Mouse (Mus musculus) kidney, postnatal 0 days (tissue): Measurements from ENCODE around the gene Iqschfp. TPM values are rescaled to one million over a fixed set of nuclear protein-coding genes. Genes with fewer than 3 reads are reported as not detected.

Experiments
- ATAC-seq: fragments of 200-750 bp; cut with Nextera tagmentation; replicated peaks from 2 replicates; pipeline ENCODE4 v1.8.0; 2017; ENCODE audit warnings: low read depth, moderate number of reproducible peaks, moderate TSS enrichment, moderate library complexity; ENCODE audit not compliant: low FRiP score
- DNase-seq: peaks from one replicate; pipeline ENCODE4 v3.0.0-alpha.2; 2016; ENCODE audit warnings: low spot score
- H3K27ac ChIP-seq: fragments of 300-500 bp; sonication (generic); 2 replicates; pipeline ENCODE4 v1.5.1; 2014; ENCODE audit warnings: mild to moderate bottlenecking
- H3K27me3 ChIP-seq: fragments of 300-500 bp; sonication (generic); 2 replicates; pipeline ENCODE4 v1.6.1; 2014; ENCODE audit warnings: low read length, mixed read lengths; ENCODE audit not compliant: insufficient read depth
- H3K36me3 ChIP-seq: fragments of 300-500 bp; sonication (generic); 2 replicates; pipeline ENCODE4 v1.6.1; 2014; ENCODE audit warnings: low read length, mixed read lengths; ENCODE audit not compliant: insufficient read depth
- H3K4me1 ChIP-seq: fragments of 300-500 bp; sonication (generic); replicated peaks from 2 replicates; pipeline ENCODE4 v1.6.1; 2014; ENCODE audit warnings: antibody characterized with exemption, low read length, mixed read lengths; ENCODE audit not compliant: insufficient read depth
- H3K4me2 ChIP-seq: fragments of 300-500 bp; sonication (generic); 2 replicates; pipeline ENCODE4 v1.6.1; 2014; ENCODE audit warnings: mild to moderate bottlenecking, low read length, moderate library complexity, mixed read lengths
- H3K4me3 ChIP-seq: fragments of 300-500 bp; sonication (generic); replicated peaks from 2 replicates; pipeline ENCODE4 v1.5.1; 2014; ENCODE audit warnings: low read depth, low read length
- H3K9ac ChIP-seq: fragments of 300-500 bp; sonication (generic); 2 replicates; pipeline ENCODE4 v1.6.1; 2014; ENCODE audit warnings: low read depth, low read length
- H3K9me3 ChIP-seq: fragments of 300-500 bp; sonication (generic); replicated peaks from 2 replicates; pipeline ENCODE4 v1.6.1; 2016; ENCODE audit warnings: low read length, inconsistent platforms, mixed read lengths
- CTCF ChIP-seq: IDR thresholded peaks from 2 replicates; pipeline ENCODE4 v1.5.1; 2016; ENCODE audit warnings: antibody characterized with exemption, low read depth, mild to moderate bottlenecking, moderate library complexity
- WGBS: fragments of 180-500 bp; shearing (Covaris S2); extraction: QIAGEN DNeasy Blood & Tissue Kit; methylation state at CpG from one replicate; pipeline ENCODE4 v1.1.7; 2014; 5-methylcytosine and 5-hydroxymethylcytosine counted together
- polyA plus RNA-seq: library from polyadenylated mRNA; unstranded; fragments of >200 nt; fragmentation: Nextera tagmentation; extraction: Ambion mirVana; gene quantifications from 2 replicates; pipeline ENCODE4 v1.2.1, GENCODE M21; 2015

The Iqschfp gene
- polyA plus RNA-seq, 1 experiment from 2014 or later, result 0.05 TPM

DNA sequence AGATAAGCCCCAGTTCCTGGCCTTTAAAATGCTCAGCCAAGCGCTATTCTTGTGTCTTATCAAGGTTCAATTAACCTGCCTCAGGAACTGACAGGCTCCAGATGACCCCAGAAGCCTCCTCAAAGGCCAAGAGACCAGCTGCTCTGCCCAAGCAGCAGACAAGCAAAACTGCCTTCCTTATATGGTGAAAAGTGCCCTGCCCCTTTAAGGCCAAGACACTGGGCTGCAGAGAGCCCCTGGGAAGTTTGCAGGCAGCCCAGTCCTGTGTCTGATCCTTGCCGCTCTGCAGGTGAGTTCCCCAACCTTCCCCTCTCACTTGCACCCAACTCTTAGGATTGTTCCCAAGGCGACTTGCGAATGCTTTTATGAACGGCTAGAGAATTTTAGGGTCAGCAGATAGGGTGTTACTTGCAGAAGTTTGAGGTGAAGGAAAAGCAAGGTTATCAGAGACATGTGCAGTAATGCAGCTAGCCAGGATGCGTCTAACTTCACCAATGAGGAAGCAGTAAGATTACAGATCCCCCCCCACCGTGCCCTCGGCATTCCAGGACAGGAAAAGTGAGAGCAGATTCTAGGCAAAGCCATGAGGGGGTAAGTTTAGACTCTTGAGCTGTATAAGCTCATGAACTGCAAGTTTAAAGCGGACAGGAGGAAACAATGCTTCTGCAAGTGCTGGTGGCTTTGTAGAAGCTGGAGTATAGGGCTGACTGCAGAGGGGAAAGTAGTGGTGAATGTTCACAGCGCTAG is 576.1 kb downstream of the Iqschfp start:
- TF ChIP-seq CTCF, result no peak
- peak overlapping the region; percentile 53 for H3K4me2 ChIP-seq
- peak overlapping the region; percentile 24; the same call in 1 of the 2 replicates for H3K9ac ChIP-seq
- DNase-seq, result peak; percentile 53
- H3K27me3 ChIP-seq, result no peaks in the 10 kb centered on the region
- H3K4me1 ChIP-seq, result peaks cover 23% of the 10 kb centered on the region
- H3K27ac ChIP-seq, result 0 out of 2 replicates have a peak overlapping the region, but pooled peaks have one; percentile 25
- no peaks in the 10 kb centered on the region for H3K36me3 ChIP-seq
- ATAC-seq, result peak; percentile 47; the same call in 1 of the 2 replicates
- H3K9me3 ChIP-seq, result no peaks in the 10 kb centered on the region
- peak overlapping the region; percentile 19; the same call in 1 of the 2 replicates for H3K4me3 ChIP-seq
- 6% methylated on average over 10 of the region's 10 CpGs for WGBS

DNA sequence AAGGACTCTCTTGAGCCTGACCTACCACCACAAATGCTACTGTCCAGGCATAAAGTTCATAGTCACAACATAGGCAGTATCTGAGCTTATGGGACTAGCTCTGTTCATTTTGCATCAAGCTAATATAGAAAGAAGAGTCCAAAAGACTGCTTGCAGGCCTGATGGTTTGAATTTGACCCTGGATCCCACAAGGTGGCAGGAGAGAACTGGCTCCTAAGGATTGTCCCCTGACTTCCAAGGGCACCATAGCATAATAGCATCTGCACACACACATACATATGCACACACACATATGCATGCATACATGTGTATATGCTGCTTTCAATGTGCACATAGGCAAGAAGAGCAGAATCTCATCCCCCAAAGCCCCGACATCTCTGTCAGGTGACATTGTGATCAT is 577.6 kb downstream of the Iqschfp start:
- DNase-seq (peak; percentile 36), ATAC-seq (no peak)
- Histone ChIP-seq H3K4me3 (no peak overlapping the region), H3K4me1 (peaks cover 23% of the 10 kb centered on the region), H3K27me3 (no peaks in the 10 kb centered on the region), H3K9me3 (no peaks in the 10 kb centered on the region), H3K27ac (peak overlapping the region; percentile 47; the same call in 1 of the 2 replicates), H3K9ac (no peak overlapping the region), H3K36me3 (no peaks in the 10 kb centered on the region), H3K4me2 (no peak overlapping the region)
- 70% methylated on average over 1 of the region's 1 CpGs for WGBS
- TF ChIP-seq CTCF, result peak; percentile 65

DNA sequence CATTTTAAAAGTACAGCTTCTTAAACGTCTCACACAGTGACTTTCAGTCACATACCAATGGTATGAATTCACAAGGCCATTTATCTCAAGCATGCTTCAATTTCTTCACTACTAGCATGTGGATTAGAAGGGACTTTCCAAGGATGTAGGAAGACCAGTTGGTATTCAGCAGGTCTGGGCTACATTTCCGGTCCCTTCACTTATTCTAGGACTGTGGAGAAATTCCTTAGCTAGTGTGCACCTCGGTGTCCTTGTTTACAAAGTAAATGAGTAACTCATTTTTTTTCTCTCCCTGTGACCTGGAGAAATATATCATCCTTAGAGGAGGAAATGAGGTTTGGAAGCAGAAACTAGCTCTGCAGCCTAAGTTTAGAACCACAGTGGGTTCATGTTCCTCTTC is 578.0 kb downstream of the Iqschfp start:
- Histone ChIP-seq H3K9me3 (no peaks in the 10 kb centered on the region), H3K27ac (peak overlapping the region; percentile 47), H3K36me3 (no peaks in the 10 kb centered on the region), H3K4me2 (no peak overlapping the region), H3K9ac (no peak overlapping the region), H3K27me3 (no peaks in the 10 kb centered on the region), H3K4me3 (no peak overlapping the region), H3K4me1 (peaks cover 23% of the 10 kb centered on the region)
- ATAC-seq (peak; percentile 64), DNase-seq (peak; percentile 69)
- TF ChIP-seq CTCF, result no peak
- 14% methylated on average over 3 of the region's 3 CpGs for WGBS

DNA sequence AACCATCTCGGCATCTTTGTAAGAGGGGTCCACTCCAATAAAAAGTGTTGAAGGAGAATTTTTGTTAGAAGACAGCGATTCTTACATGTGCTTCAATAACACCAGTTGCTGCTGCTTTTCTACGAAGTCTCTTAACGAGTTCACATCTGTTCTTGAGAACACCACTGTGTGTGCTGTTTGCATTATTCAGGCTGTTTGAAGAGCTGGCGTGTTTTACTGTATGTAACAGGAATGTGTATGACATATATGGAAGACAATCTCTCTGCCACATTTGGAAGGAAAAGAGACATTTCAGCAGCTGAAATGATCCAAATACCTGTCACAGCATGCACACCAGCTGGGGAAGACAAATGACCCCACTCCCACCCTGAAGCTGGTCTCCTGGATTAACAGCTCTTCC is 578.6 kb downstream of the Iqschfp start:
- ATAC-seq (no peak), DNase-seq (peak; percentile 3)
- no peaks in the 10 kb centered on the region for H3K36me3 ChIP-seq
- no peaks in the 10 kb centered on the region for H3K9me3 ChIP-seq
- H3K9ac ChIP-seq, result no peak overlapping the region
- H3K27ac ChIP-seq, result peak overlapping the region; percentile 47
- no peak overlapping the region for H3K4me2 ChIP-seq
- WGBS, result 60% methylated on average over 5 of the region's 5 CpGs
- H3K4me1 ChIP-seq, result peaks cover 23% of the 10 kb centered on the region
- TF ChIP-seq CTCF, result no peak
- H3K4me3 ChIP-seq, result no peak overlapping the region
- H3K27me3 ChIP-seq, result no peaks in the 10 kb centered on the region

DNA sequence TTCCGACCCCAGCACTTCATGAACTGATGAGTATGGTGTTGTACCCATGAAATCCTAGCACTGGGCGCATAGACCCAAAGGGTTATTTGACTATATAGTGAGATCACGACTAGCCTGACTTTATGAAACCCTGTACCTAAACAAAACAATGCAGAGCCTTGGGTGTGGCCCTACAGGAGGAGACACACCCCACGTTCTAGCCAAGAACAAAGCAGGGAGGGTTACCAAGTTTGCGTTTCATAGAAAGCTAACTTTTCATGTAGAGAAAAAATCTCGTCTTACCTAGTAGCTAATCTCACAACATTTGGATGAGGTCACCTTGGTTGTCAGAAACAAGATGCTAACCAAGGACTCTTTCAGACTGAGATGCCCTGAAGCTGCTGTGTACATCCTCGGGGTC is 584.3 kb downstream of the Iqschfp start:
- Histone ChIP-seq H3K27me3 (no peaks in the 10 kb centered on the region), H3K4me1 (no peaks in the 10 kb centered on the region), H3K4me2 (no peak overlapping the region), H3K36me3 (no peaks in the 10 kb centered on the region), H3K4me3 (no peak overlapping the region), H3K9me3 (no peaks in the 10 kb centered on the region), H3K9ac (no peak overlapping the region), H3K27ac (no peak overlapping the region)
- WGBS, result 88% methylated on average over 7 of the region's 7 CpGs
- ATAC-seq (no peak), DNase-seq (no peak)
- TF ChIP-seq CTCF, result no peak

DNA sequence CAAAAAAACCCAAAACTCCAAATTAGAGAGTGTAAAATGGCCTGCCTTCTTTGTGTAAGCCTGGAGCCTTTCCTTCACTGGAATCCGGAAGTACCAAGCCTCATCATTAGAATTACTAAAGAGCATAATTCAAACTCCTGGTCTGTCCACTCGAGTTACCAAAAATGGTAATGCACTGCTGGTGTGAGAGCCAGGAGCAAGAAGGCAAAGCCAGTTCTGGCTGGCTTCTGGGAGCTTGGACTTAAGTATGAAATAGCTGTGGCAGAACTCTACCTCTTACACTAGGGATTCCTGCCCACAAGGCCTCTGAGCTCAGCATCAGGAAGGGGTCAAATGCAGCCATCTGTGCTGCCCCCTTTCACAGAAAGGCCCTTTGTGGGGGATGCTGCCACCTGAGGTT is 585.4 kb downstream of the Iqschfp start:
- no peaks in the 10 kb centered on the region for H3K27me3 ChIP-seq
- WGBS, result 28% methylated on average over 2 of the region's 2 CpGs
- no peak overlapping the region for H3K4me3 ChIP-seq
- H3K27ac ChIP-seq, result no peak overlapping the region
- DNase-seq (no peak), ATAC-seq (no peak)
- no peaks in the 10 kb centered on the region for H3K9me3 ChIP-seq
- H3K4me2 ChIP-seq, result no peak overlapping the region
- H3K9ac ChIP-seq, result no peak overlapping the region
- H3K36me3 ChIP-seq, result no peaks in the 10 kb centered on the region
- H3K4me1 ChIP-seq, result no peaks in the 10 kb centered on the region
- TF ChIP-seq CTCF, result no peak
